Mouse (Mus musculus) megakaryocyte, embryonic 14.5 days (primary cell): ENCODE measurements around the gene Pik3cd.

Experiments used
- FLI1 ChIP-seq: IDR thresholded peaks from 2 replicates; pipeline ENCODE4 v1.6.1; 2012; ENCODE audit warnings: low read length, inconsistent platforms, mixed read lengths
- GATA1 ChIP-seq: IDR thresholded peaks from 3 replicates; pipeline ENCODE4 v1.6.1; 2012; ENCODE audit warnings: mixed read lengths, low read length, inconsistent platforms, borderline replicate concordance

DNA sequence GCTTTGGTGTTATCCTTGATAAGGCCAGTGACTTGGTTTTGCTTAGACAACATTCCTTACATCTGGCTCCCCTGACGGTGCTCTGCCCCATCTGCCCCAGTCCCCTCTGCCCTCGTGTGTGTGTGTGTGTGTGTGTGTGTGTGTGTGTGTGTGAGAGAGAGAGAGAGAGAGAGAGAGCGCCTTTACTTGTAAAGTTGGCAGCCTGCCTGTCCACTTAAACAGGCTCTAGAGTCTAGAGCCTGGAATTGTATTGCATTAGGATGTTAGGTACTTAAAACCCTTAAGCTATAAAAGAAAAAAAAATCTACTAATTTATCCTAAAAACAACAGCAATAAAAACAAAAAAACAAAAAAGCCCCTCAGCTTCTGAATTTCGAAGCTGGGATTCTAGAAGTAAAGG lies 100.9 kb downstream of the Pik3cd start:
- no peak for TF ChIP-seq FLI1
- no peak for TF ChIP-seq GATA1
